Mouse (Mus musculus) cortical plate, adult 2 months (tissue): Measurements from ENCODE around the gene Pspn.

Source experiments
- CTCF ChIP-seq: fragments of 200-500 bp; IDR thresholded peaks from 2 replicates; pipeline ENCODE4 v1.5.1; 2011; ENCODE audit warnings: mild to moderate bottlenecking, control low read depth, low read length; ENCODE audit not compliant: insufficient read depth; ENCODE audit errors: extremely low read depth
- POLR2A ChIP-seq: fragments of 200-500 bp; IDR thresholded peaks from 2 replicates; pipeline ENCODE4 v1.6.1; 2011; ENCODE audit warnings: mild to moderate bottlenecking, low read length, control low read depth; ENCODE audit not compliant: insufficient read depth; ENCODE audit errors: extremely low read depth

DNA sequence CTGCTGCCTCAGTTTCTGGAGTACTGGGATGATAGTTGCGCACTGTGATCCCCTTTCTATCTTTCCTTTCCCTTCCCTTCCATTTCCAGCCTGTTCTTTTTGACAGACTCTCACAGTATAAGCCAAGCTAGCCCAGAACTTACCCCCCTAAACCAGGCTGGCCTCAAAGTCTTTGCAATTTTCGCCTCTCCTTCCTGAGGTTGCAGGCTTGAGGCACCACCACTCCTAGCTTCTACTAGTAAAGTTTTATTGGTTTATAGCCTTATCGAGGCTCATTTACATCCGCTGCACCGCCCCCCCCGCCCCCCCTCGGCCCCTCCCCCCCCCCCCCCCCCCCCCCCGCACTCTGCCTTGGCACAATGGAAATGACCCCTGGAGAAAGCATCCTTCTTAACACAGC, 20.3 kb downstream of the Pspn start:
- TF ChIP-seq CTCF (no peak), POLR2A (no peak)
